Mouse (Mus musculus) fibroblast of lung, adult 2 months (primary cell): ENCODE measurements around the gene Ciao2b.
"Not testable (repeated sequence)": the region's sequence is repeated elsewhere in the genome, so short reads cannot be mapped to it uniquely, and the experiment has no call there.

Source experiments
- DNase-seq: peaks from one replicate; pipeline ENCODE4 v3.0.0-alpha.2; 2011; ENCODE audit warnings: low read depth

The Ciao2b gene

GRCm38 (mm10) chr8:104641426-104642323, at the start of gene Ciao2b:
Ciao2b (minus strand) TSS chr8:104641965.
- DNase-seq: peak; percentile 51

- no peak for DNase-seq
Observed at GRCm38 (mm10) chr8:104688433-104688832, 46.7 kb upstream of the Ciao2b start.

GRCm38 (mm10) chr8:104655614-104656013, 13.8 kb upstream of the Ciao2b start:
- no peak for DNase-seq

GRCm38 (mm10) chr8:104654984-104655383, 13.2 kb upstream of the Ciao2b start:
- DNase-seq: peak; percentile 67

GRCm38 (mm10) chr8:104644187-104644586, 2.4 kb upstream of the Ciao2b start:
- DNase-seq: not testable (repeated sequence)

GRCm38 (mm10) chr8:104642324-104642654, 524 bp upstream of the Ciao2b start:
- DNase-seq: no peak

- no peak for DNase-seq
Observed at GRCm38 (mm10) chr8:104640831-104641370, 864 bp downstream of the Ciao2b start.

GRCm38 (mm10) chr8:104640241-104640640, 1.5 kb downstream of the Ciao2b start:
- DNase-seq: no peak

- DNase-seq: no peak
Observed at GRCm38 (mm10) chr8:104638010-104638409, 3.8 kb downstream of the Ciao2b start.

- DNase-seq: no peak
Observed at GRCm38 (mm10) chr8:104635004-104635710, 6.6 kb downstream of the Ciao2b start.

- DNase-seq: no peak
Observed at GRCm38 (mm10) chr8:104633156-104633744, 8.5 kb downstream of the Ciao2b start.

GRCm38 (mm10) chr8:104632486-104632885, 9.3 kb downstream of the Ciao2b start:
- no peak for DNase-seq

- DNase-seq: no peak
Observed at GRCm38 (mm10) chr8:104631975-104632374, 9.8 kb downstream of the Ciao2b start.

- DNase-seq: peak; percentile 29
Observed at GRCm38 (mm10) chr8:104630981-104631663, 10.6 kb downstream of the Ciao2b start, which contains the start of gene Rrad. Rrad (minus strand) TSS chr8:104631327.

- no peak for DNase-seq
Observed at GRCm38 (mm10) chr8:104630574-104630973, 11.2 kb downstream of the Ciao2b start.

GRCm38 (mm10) chr8:104630111-104630479, 11.7 kb downstream of the Ciao2b start:
- no peak for DNase-seq

GRCm38 (mm10) chr8:104629306-104630110, 12.3 kb downstream of the Ciao2b start:
- DNase-seq: no peak

GRCm38 (mm10) chr8:104628402-104628801, 13.4 kb downstream of the Ciao2b start:
- DNase-seq: no peak

GRCm38 (mm10) chr8:104627065-104627740, 14.6 kb downstream of the Ciao2b start:
- no peak for DNase-seq

- DNase-seq: no peak
Observed at GRCm38 (mm10) chr8:104624161-104624560, 17.6 kb downstream of the Ciao2b start, which contains the start of gene Cdh16. Cdh16 (minus strand) TSS chr8:104624396.
